Mouse (Mus musculus) MEL (cell line): ENCODE data around the gene Cdhr5.

Experiments
- CHD2 ChIP-seq: IDR thresholded peaks from 2 replicates; pipeline ENCODE4 v1.6.1; 2011; ENCODE audit warnings: low read length, improper control_type of control experiment
- CTCF ChIP-seq, 3 experiments: IDR thresholded peaks in 2 of 3; conservative IDR thresholded peaks in 1 of 3; 2 replicates each; pipeline ENCODE4 v1.5.1; 2011 to 2012; ENCODE audit warnings: low read length in 3 of 3, low read depth in 2 of 3, mild to moderate bottlenecking in 2 of 3, improper control_type of control experiment in 1 of 3, inconsistent platforms in 1 of 3, mixed read lengths in 1 of 3, moderate library complexity in 1 of 3; ENCODE audit not compliant: control insufficient read depth in 1 of 3, insufficient read depth in 1 of 3, poor library complexity in 1 of 3, severe bottlenecking in 1 of 3
- E2F4 ChIP-seq: IDR thresholded peaks from 2 replicates; pipeline ENCODE4 v1.6.1; 2011; ENCODE audit warnings: low read depth, low read length, improper control_type of control experiment, borderline replicate concordance
- ELF1 ChIP-seq: IDR thresholded peaks from 2 replicates; pipeline ENCODE4 v1.6.1; 2014; ENCODE audit warnings: low read depth, mild to moderate bottlenecking, inconsistent platforms, low read length, improper control_type of control experiment, moderate library complexity
- GATA1 ChIP-seq: IDR thresholded peaks from 2 replicates; pipeline ENCODE4 v1.6.1; 2011; ENCODE audit warnings: low read depth, low read length, improper control_type of control experiment
- MAZ ChIP-seq: IDR thresholded peaks from 2 replicates; pipeline ENCODE4 v1.6.1; 2012; ENCODE audit warnings: low read depth, mild to moderate bottlenecking, inconsistent platforms, low read length, improper control_type of control experiment
- POLR2AphosphoS2 ChIP-seq: IDR thresholded peaks from 2 replicates; pipeline ENCODE4 v1.6.1; 2011; ENCODE audit warnings: low read length, improper control_type of control experiment
- RCOR1 ChIP-seq: IDR thresholded peaks from 2 replicates; pipeline ENCODE4 v1.6.1; 2012; ENCODE audit warnings: low read depth, mild to moderate bottlenecking, inconsistent platforms, low read length, improper control_type of control experiment
- TBP ChIP-seq: IDR thresholded peaks from 2 replicates; pipeline ENCODE4 v1.8.0; 2011; ENCODE audit warnings: low read depth, low read length, improper control_type of control experiment
- TCF12 ChIP-seq: IDR thresholded peaks from 2 replicates; pipeline ENCODE4 v1.6.1; 2014; ENCODE audit warnings: low read depth, mild to moderate bottlenecking, inconsistent platforms, low read length, improper control_type of control experiment, moderate library complexity
- USF1 ChIP-seq: IDR thresholded peaks from 2 replicates; pipeline ENCODE4 v1.6.1; 2014; ENCODE audit warnings: low read depth, mild to moderate bottlenecking, inconsistent platforms, low read length, improper control_type of control experiment, moderate library complexity
- ZNF384 ChIP-seq: IDR thresholded peaks from 2 replicates; pipeline ENCODE4 v1.6.1; 2012; ENCODE audit warnings: low read depth, mild to moderate bottlenecking, inconsistent platforms, low read length, improper control_type of control experiment

DNA sequence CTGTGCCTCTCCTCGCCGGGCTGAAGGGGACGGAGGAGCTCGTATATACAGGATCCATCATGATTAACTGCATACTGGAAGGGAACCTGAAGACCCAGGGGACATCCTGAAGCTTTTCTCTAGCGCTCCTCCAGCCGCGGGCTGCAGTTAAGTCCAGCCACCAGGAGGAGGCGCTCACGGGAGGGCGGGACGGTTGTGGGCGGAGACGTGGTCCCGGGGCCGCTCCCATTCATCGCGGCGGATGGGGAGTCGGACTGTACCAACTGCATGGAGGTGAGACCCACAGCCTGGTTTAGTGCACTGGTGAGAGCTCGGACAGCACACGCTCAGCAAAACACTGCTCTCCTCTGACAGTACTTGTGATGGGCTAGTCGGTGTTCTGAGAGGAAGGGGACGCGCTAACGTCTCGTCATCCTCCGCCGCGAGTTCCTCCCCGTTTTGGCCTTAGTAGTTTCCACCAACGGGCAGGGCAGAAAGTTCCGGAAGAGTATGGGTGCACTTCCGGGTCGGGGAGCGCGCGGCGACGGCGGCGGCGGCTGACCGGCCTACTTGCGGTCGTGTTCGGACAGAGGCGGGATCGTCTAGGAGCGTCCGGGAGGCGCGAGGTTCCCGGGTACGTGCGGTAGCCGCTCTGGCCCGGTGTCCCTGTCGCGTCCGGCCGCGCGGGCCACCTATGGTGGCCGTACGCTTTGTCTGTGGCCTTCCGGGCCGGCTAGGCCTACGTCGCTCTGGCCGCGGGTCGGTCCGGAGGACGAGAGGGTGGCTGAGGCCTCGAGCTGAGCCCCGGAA, 48.1 kb downstream of the Cdhr5 start, which contains the start of gene Phrf1:
- TF ChIP-seq CHD2 (no peak), E2F4 (no peak), CTCF (IDR thresholded peaks at IDR 0.05 in 2 of 3, conservative IDR thresholded peaks at IDR 0.05 in 1 of 3; ENCODE audit: control insufficient read depth in 1 of 3, insufficient read depth in 1 of 3, low read depth in 2 of 3, low read length in 3 of 3, poor library complexity in 1 of 3, severe bottlenecking in 1 of 3) (peak; percentile 90 to 95 (median 91)), MAZ (peak; percentile 53; the same call in 1 of the 2 replicates), TBP (peak; percentile 42; the same call in 1 of the 2 replicates), POLR2AphosphoS2 (peak; percentile 45; the same call in 1 of the 2 replicates), RCOR1 (no peak), ELF1 (peak; percentile 88), ZNF384 (no peak), USF1 (no peak), GATA1 (no peak), TCF12 (0 out of 2 replicates have a peak, but pooled peaks have one; percentile 23)
